Mouse (Mus musculus) spleen, adult 2 months (tissue): ENCODE measurements around the gene Asic2.

ENCODE experiments used
- CTCF ChIP-seq: fragments of 200-500 bp; IDR thresholded peaks from 2 replicates; pipeline ENCODE4 v1.5.1; 2011; ENCODE audit warnings: mild to moderate bottlenecking, inconsistent platforms; ENCODE audit not compliant: insufficient read depth, insufficient read length, insufficient replicate concordance; ENCODE audit errors: extremely low read depth
- POLR2A ChIP-seq: fragments of 200-500 bp; IDR thresholded peaks from 2 replicates; pipeline ENCODE4 v1.6.1; 2011; ENCODE audit warnings: low read depth, low read length, inconsistent platforms

DNA sequence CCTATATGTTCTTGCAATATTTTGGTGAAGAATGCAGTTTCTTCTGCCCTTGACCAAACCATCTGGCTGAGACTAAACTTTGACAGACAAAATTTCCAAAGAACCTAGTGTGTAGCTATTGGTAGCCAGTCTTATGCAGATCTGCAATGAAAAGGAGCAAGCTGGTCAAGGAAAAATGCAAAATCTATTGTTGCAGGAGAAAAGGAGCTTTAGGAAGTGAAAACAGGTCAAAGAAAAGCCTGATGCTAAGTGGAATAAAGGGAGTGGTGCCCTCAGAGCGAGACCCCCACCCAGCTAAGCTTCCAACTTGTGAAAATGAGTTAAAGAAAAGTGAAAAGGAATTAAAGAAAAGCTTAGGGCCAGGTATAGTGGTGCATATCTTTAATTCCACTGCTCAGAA, 135.9 kb downstream of the Asic2 start:
- TF ChIP-seq CTCF (no peak), POLR2A (no peak)
